10 mouse cellular contexts compared by ENCODE assay signal in the genomic region with DNA sequence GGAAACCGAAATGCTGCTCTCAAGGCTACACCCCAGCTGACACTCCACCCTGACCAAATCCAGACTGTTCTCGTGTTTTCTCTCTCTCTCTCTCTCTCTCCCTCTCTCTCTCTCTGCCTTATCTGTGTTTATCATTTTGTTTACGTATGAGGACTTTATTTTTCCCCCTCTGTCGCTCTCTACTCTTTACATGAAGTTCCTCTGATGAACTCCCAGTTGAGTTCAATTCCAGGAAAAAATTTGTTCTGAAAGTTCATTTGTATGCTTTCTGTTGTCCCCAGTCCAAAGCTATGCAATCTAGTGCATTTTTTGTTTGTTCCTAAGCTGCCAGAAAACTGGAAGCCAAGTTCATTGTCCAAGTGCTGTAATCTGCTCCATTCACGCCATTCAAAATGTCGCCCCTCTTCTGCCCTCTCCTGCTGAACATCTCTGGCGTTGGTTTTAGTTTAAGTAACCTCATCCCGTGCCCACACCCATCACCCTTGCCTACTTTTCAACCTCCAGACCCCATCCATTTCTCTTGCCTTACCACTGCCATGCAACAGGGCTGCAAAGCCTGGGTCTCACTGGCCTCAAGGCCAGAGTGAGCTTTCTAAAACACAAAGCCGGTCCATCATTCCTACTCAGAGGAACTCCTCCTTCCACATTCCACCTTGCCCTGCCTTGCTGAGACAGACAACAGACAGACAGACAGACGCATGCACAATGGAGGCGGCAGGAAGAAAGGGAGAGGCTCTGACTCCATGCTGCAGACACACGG. TPM values are rescaled to one million over a fixed set of nuclear protein-coding genes. Genes with fewer than 3 reads are reported as not detected.
A peak's percentile ranks its signal among the peaks of the same experiment; 100 is the strongest.
DNase-seq lines count a peak whose midpoint lies in the region; ATAC-seq lines count a peak whose summit lies in the region.
"Had no signal": no experiment of that assay in that cellular context is flagged by ENCODE, and none has a peak within 500 bp of the region (broad histone marks: within the 10 kb centered on the region; RNA-seq: fewer than 3 reads in every experiment).

No protein-coding gene starts in this region.

- H3K9me3 ChIP-seq in heart, embryonic 11.5 days (replicated peaks; ENCODE audit: control insufficient read depth, low read length), result no peaks in the 10 kb centered on the region
- H3K9me3 ChIP-seq in midbrain, embryonic 13.5 days, result no peaks in the 10 kb centered on the region

- peak overlapping the region; percentile 75 for H3K4me2 ChIP-seq in heart, embryonic 11.5 days
- H3K4me2 ChIP-seq in midbrain, embryonic 13.5 days (replicated peaks), result peak overlapping the region; percentile 70

- H3K27ac ChIP-seq in heart, embryonic 11.5 days (ENCODE audit: low read depth, low read length), result no peak overlapping the region
- H3K27ac ChIP-seq in brown adipose tissue, adult 24 weeks (replicated peaks; ENCODE audit: low read depth, low read length), result peak overlapping the region; percentile 44
- H3K27ac ChIP-seq in midbrain, embryonic 13.5 days, result peak overlapping the region; percentile 10; the same call in 1 of the 2 replicates
- H3K27ac ChIP-seq: left cerebral cortex, adult 2 months had no signal

- WGBS in heart, embryonic 11.5 days (ENCODE audit: insufficient replicate concordance), result 58% methylated on average over 12 of the region's 12 CpGs
- WGBS in midbrain, embryonic 13.5 days, result 47% methylated on average over 12 of the region's 12 CpGs

- H3K4me3 ChIP-seq in heart, embryonic 11.5 days (ENCODE audit: low read depth, low read length), result peak overlapping the region; percentile 95; the same call in 1 of the 2 replicates
- peak overlapping the region; percentile 5; the same call in 1 of the 2 replicates for H3K4me3 ChIP-seq in brown adipose tissue, adult 24 weeks (ENCODE audit: insufficient read depth, low read depth, low read length)
- H3K4me3 ChIP-seq in midbrain, embryonic 13.5 days (replicated peaks), result peak overlapping the region; percentile 78
- H3K4me3 ChIP-seq: left cerebral cortex, adult 2 months had no signal

- H3K36me3 ChIP-seq in heart, embryonic 11.5 days (ENCODE audit: control insufficient read depth, insufficient read depth, low read length), result no peaks in the 10 kb centered on the region
- peaks cover 9% of the 10 kb centered on the region; the same call in 1 of the 2 replicates for H3K36me3 ChIP-seq in midbrain, embryonic 13.5 days

- intact Hi-C loops in heart, postnatal 10 days (cut with DNase I), result loop anchor here (2.0 kb wide), 1 partner anchor 14 kb away; no protein-coding TSS in a partner anchor

- ATAC-seq in heart, embryonic 11.5 days (replicated peaks; ENCODE audit: insufficient number of reproducible peaks, low FRiP score, low TSS enrichment), result no peak
- no peak for ATAC-seq in midbrain, embryonic 13.5 days
- ATAC-seq in erythroblast, adult 5-6 weeks (replicated peaks; ENCODE audit: low FRiP score, poor library complexity, severe bottlenecking), result no peak
- ATAC-seq in monocyte, adult 5-6 weeks (replicated peaks; ENCODE audit: insufficient number of reproducible peaks, low FRiP score, low TSS enrichment, poor library complexity, severe bottlenecking), result no peak

- no peak overlapping the region for H3K9ac ChIP-seq in heart, embryonic 11.5 days (ENCODE audit: low read depth, low read length)
- peak overlapping the region; percentile 93 for H3K9ac ChIP-seq in midbrain, embryonic 13.5 days (replicated peaks)

- peaks cover 30% of the 10 kb centered on the region for H3K4me1 ChIP-seq in heart, embryonic 11.5 days (ENCODE audit: control insufficient read depth, insufficient read depth, low read length)
- H3K4me1 ChIP-seq in brown adipose tissue, adult 24 weeks (ENCODE audit: control insufficient read depth, insufficient read depth, insufficient read length, low read length), result no peaks in the 10 kb centered on the region
- peaks cover 60% of the 10 kb centered on the region for H3K4me1 ChIP-seq in midbrain, embryonic 13.5 days (replicated peaks)

- no peaks in the 10 kb centered on the region for H3K27me3 ChIP-seq in heart, embryonic 11.5 days (ENCODE audit: control insufficient read depth, insufficient read depth, low read length)
- no peaks in the 10 kb centered on the region for H3K27me3 ChIP-seq in midbrain, embryonic 13.5 days

- no peak for DNase-seq in heart, postnatal 4 days
- DNase-seq in heart, postnatal 10 days, result peak; percentile 37 to 47
- DNase-seq in layer of hippocampus, adult 11-12 months (ENCODE audit: low spot score), result no peak

RNA-seq across cellular contexts. Expression of a gene that starts 2.6 kb away (rescaled TPM):
- polyA plus RNA-seq in heart, embryonic 11.5 days (2014; fragmentation: Nextera tagmentation; extraction: Ambion mirVana), result 21.5 and 24.8 TPM in 2 replicates
- 10 to 100 TPM; 26.1 to 27.5 TPM for total RNA-seq in heart, postnatal 4 days (2021)
- 1.7 and 2.8 TPM in 2 replicates for polyA plus RNA-seq in brown adipose tissue, adult 24 weeks (2012; ENCODE audit: insufficient read depth, insufficient read length, missing spikeins)
- total RNA-seq in heart, postnatal 10 days (2021), result 10 to 100 TPM; 22.9 to 23.7 TPM
- polyA plus RNA-seq in midbrain, embryonic 13.5 days (2015; fragmentation: Nextera tagmentation; extraction: Ambion mirVana), result 32.3 and 38.5 TPM in 2 replicates
- 1.3 TPM in 1 of 2 replicates, not detected in the other for total RNA-seq in erythroblast, adult 5-6 weeks (2015; ENCODE audit: low replicate concordance)
- 0.43 and 0.70 TPM in 2 replicates for total RNA-seq in erythroblast, adult 5-6 weeks (2017; ENCODE audit: low replicate concordance)
- 0.43 to 0.58 TPM in 2 of 3 replicates, not detected in the other for total RNA-seq in monocyte, adult 5-6 weeks (2017)

RNA-seq across cellular contexts. Expression of a gene that starts 18.6 kb away (rescaled TPM):
- 14.9 and 18.6 TPM in 2 replicates for polyA plus RNA-seq in heart, embryonic 11.5 days (2014; fragmentation: Nextera tagmentation; extraction: Ambion mirVana)
- 10 to 100 TPM; 15.9 to 16.6 TPM for total RNA-seq in heart, postnatal 4 days (2021)
- polyA plus RNA-seq in brown adipose tissue, adult 24 weeks (2012; ENCODE audit: insufficient read depth, insufficient read length, missing spikeins), result 10.4 and 12.6 TPM in 2 replicates
- total RNA-seq in heart, postnatal 10 days (2021), result 10 to 100 TPM; 19.2 to 19.4 TPM
- 41.8 and 45.7 TPM in 2 replicates for polyA plus RNA-seq in midbrain, embryonic 13.5 days (2015; fragmentation: Nextera tagmentation; extraction: Ambion mirVana)
- 0.38 and 4.4 TPM in 2 replicates for total RNA-seq in erythroblast, adult 5-6 weeks (2015; ENCODE audit: low replicate concordance)
- total RNA-seq in erythroblast, adult 5-6 weeks (2017; ENCODE audit: low replicate concordance), result 0.56 and 5.9 TPM in 2 replicates
- total RNA-seq in monocyte, adult 5-6 weeks (2017), result 16.8 to 27.2 TPM (median 19.6 TPM) in 3 replicates

RNA-seq across cellular contexts. Expression of a gene that starts 30.5 kb away (rescaled TPM):
- 1.4 and 1.9 TPM in 2 replicates for polyA plus RNA-seq in heart, embryonic 11.5 days (2014; fragmentation: Nextera tagmentation; extraction: Ambion mirVana)
- total RNA-seq in heart, postnatal 4 days (2021), result not detected
- not detected in 2 replicates for polyA plus RNA-seq in brown adipose tissue, adult 24 weeks (2012; ENCODE audit: insufficient read depth, insufficient read length, missing spikeins)
- 1 to 10 TPM in 1 of 2 experiments, not detected in 1; 1.6 TPM for total RNA-seq in heart, postnatal 10 days (2021)
- polyA plus RNA-seq in midbrain, embryonic 13.5 days (2015; fragmentation: Nextera tagmentation; extraction: Ambion mirVana), result 0.85 and 1.6 TPM in 2 replicates
- total RNA-seq in erythroblast, adult 5-6 weeks (2015; ENCODE audit: low replicate concordance), result 5.2 and 6.7 TPM in 2 replicates
- 2.1 TPM in 1 of 2 replicates, not detected in the other for total RNA-seq in erythroblast, adult 5-6 weeks (2017; ENCODE audit: low replicate concordance)
- total RNA-seq in monocyte, adult 5-6 weeks (2017), result 1.5 TPM in 1 of 3 replicates, not detected in the others
- polyA plus RNA-seq: C2C12 had no signal

RNA-seq across cellular contexts. Expression of a gene that starts 37.3 kb away (rescaled TPM):
- polyA plus RNA-seq in heart, embryonic 11.5 days (2014; fragmentation: Nextera tagmentation; extraction: Ambion mirVana), result 524 and 555 TPM in 2 replicates
- total RNA-seq in heart, postnatal 4 days (2021), result 100 to 1,000 TPM; 406 to 449 TPM
- polyA plus RNA-seq in brown adipose tissue, adult 24 weeks (2012; ENCODE audit: insufficient read depth, insufficient read length, missing spikeins), result 819 and 928 TPM in 2 replicates
- total RNA-seq in heart, postnatal 10 days (2021), result 100 to 1,000 TPM; 533 to 539 TPM
- polyA plus RNA-seq in midbrain, embryonic 13.5 days (2015; fragmentation: Nextera tagmentation; extraction: Ambion mirVana), result 350 and 365 TPM in 2 replicates
- 5.8 and 46.6 TPM in 2 replicates for total RNA-seq in erythroblast, adult 5-6 weeks (2015; ENCODE audit: low replicate concordance)
- 28.5 and 34.0 TPM in 2 replicates for total RNA-seq in erythroblast, adult 5-6 weeks (2017; ENCODE audit: low replicate concordance)
- total RNA-seq in monocyte, adult 5-6 weeks (2017), result 28.3 to 82.2 TPM (median 35.8 TPM) in 3 replicates

Comparison
In these comparisons a context has a peak if more than half of its experiments do, and no peak if none do; other contexts are left out.
1. DNase-seq: peak in heart, postnatal 10 days (2 of 2); none in heart, postnatal 4 days (single experiment) and layer of hippocampus, adult 11-12 months (single experiment).
2. H3K4me3 ChIP-seq: peak in every context shown above with its lines; median percentile 95 in heart, embryonic 11.5 days; 78 in midbrain, embryonic 13.5 days; 5 in brown adipose tissue, adult 24 weeks.
3. RNA of a gene that starts 2.6 kb away (total RNA-seq): 26.1 to 27.5 TPM in heart, postnatal 4 days and 22.9 to 23.7 TPM in heart, postnatal 10 days; 0.43 to 1.3 TPM in erythroblast, adult 5-6 weeks and 0.43 to 0.58 TPM in monocyte, adult 5-6 weeks; every median in the first group is over 10 times any median in the second.